Mouse (Mus musculus) limb, embryonic 15.5 days (tissue): Measurements from ENCODE around the gene Slfn4. TPM values are rescaled to one million over a fixed set of nuclear protein-coding genes. Genes with fewer than 3 reads are reported as not detected.
"Not testable (repeated sequence)": the region's sequence is repeated elsewhere in the genome, so short reads cannot be mapped to it uniquely, and the experiment has no call there.

Experiments
- ATAC-seq: fragments of 200-750 bp; cut with Nextera tagmentation; 2 replicates; pipeline ENCODE4 v1.8.0; 2017; ENCODE audit warnings: low read depth, moderate TSS enrichment; ENCODE audit not compliant: insufficient number of reproducible peaks, low FRiP score, low TSS enrichment
- H3K27ac ChIP-seq: fragments of 300-500 bp; sonication (generic); 2 replicates; pipeline ENCODE4 v1.5.1; 2015; ENCODE audit warnings: moderate library complexity, mild to moderate bottlenecking, inconsistent platforms
- H3K27me3 ChIP-seq: fragments of 300-500 bp; sonication (generic); 2 replicates; pipeline ENCODE4 v1.6.1; 2015; ENCODE audit warnings: inconsistent platforms
- H3K36me3 ChIP-seq: fragments of 300-500 bp; sonication (generic); 2 replicates; pipeline ENCODE4 v1.6.1; 2015; ENCODE audit warnings: inconsistent platforms
- H3K4me1 ChIP-seq: fragments of 300-500 bp; sonication (generic); 2 replicates; pipeline ENCODE4 v1.6.1; 2015; ENCODE audit warnings: inconsistent platforms
- H3K4me2 ChIP-seq: fragments of 300-500 bp; sonication (generic); 2 replicates; pipeline ENCODE4 v1.6.1; 2015; ENCODE audit warnings: mild to moderate bottlenecking, inconsistent platforms
- H3K4me3 ChIP-seq: fragments of 300-500 bp; sonication (generic); 2 replicates; pipeline ENCODE4 v1.5.1; 2015; ENCODE audit warnings: mild to moderate bottlenecking, inconsistent platforms
- H3K9ac ChIP-seq: fragments of 300-500 bp; sonication (generic); 2 replicates; pipeline ENCODE4 v1.6.1; 2015; ENCODE audit warnings: inconsistent platforms
- H3K9me3 ChIP-seq: fragments of 300-500 bp; sonication (generic); 2 replicates; pipeline ENCODE4 v1.6.1; 2016; ENCODE audit warnings: inconsistent platforms
- WGBS: fragments of 180-500 bp; shearing (Covaris S2); methylation state at CpG from one replicate; pipeline ENCODE4 v1.1.7; 2015; 5-methylcytosine and 5-hydroxymethylcytosine counted together
- polyA plus RNA-seq: library from polyadenylated mRNA; unstranded; fragments of >200 nt; fragmentation: Nextera tagmentation; extraction: Ambion mirVana; gene quantifications from 2 replicates; pipeline ENCODE4 v1.2.1, GENCODE M21; 2015

The Slfn4 gene
- 0.30 and 0.31 TPM in 2 replicates for polyA plus RNA-seq

- Histone ChIP-seq H3K9ac (no peak within 1 kb of the TSS), H3K4me1 (no peaks in the 10 kb centered on the region), H3K4me2 (no peak within 1 kb of the TSS), H3K36me3 (no peaks in the 10 kb centered on the region), H3K9me3 (no peaks in the 10 kb centered on the region), H3K4me3 (no peak within 1 kb of the TSS), H3K27me3 (no peaks in the 10 kb centered on the region), H3K27ac (no peak within 1 kb of the TSS)
- WGBS: 85% methylated on average over 12 of the region's 12 CpGs
- no peak for ATAC-seq
These were observed at the start of gene Slfn4 for GRCm38 (mm10) chr11:83174948-83175539. Gene Slfn4 (plus strand): TSS chr11:83175186.

GRCm38 (mm10) chr11:83125633-83126032 lies 49.4 kb upstream of the Slfn4 start:
- not testable (repeated sequence) for H3K9me3 ChIP-seq, H3K9ac ChIP-seq, H3K27ac ChIP-seq, H3K4me2 ChIP-seq, H3K27me3 ChIP-seq, H3K4me1 ChIP-seq, H3K4me3 ChIP-seq, ATAC-seq, H3K36me3 ChIP-seq
- WGBS: 100% methylated on average over 1 of the region's 1 CpGs

- H3K4me1 ChIP-seq, H3K9me3 ChIP-seq, H3K4me2 ChIP-seq, H3K9ac ChIP-seq, H3K4me3 ChIP-seq, H3K27me3 ChIP-seq, H3K36me3 ChIP-seq, ATAC-seq, H3K27ac ChIP-seq: not testable (repeated sequence)
- WGBS: 100% methylated on average over 1 of the region's 2 CpGs
These were observed 37.7 kb upstream of the Slfn4 start for GRCm38 (mm10) chr11:83137253-83137652.

GRCm38 (mm10) chr11:83148939-83149338 lies 26.0 kb upstream of the Slfn4 start:
- H3K9ac ChIP-seq, ATAC-seq, H3K4me3 ChIP-seq, H3K27ac ChIP-seq, H3K27me3 ChIP-seq, H3K36me3 ChIP-seq, H3K4me2 ChIP-seq, H3K9me3 ChIP-seq, H3K4me1 ChIP-seq: not testable (repeated sequence)
- no CpG with 5 or more reads among the region's 1 CpGs for WGBS

GRCm38 (mm10) chr11:83191134-83191893 lies 16.3 kb downstream of the Slfn4 start, which contains the start of gene Slfn3:
Gene Slfn3 (plus strand): TSS chr11:83191330.
- 56% methylated on average over 12 of the region's 12 CpGs for WGBS
- H3K27me3 ChIP-seq: no peaks in the 10 kb centered on the region
- no peaks in the 10 kb centered on the region for H3K4me1 ChIP-seq
- H3K4me2 ChIP-seq: 0 out of 2 replicates have a peak within 1 kb of the TSS, but pooled peaks have one; percentile 10
- no peaks in the 10 kb centered on the region for H3K36me3 ChIP-seq
- ATAC-seq: no peak
- no peak within 1 kb of the TSS for H3K9ac ChIP-seq
- no peaks in the 10 kb centered on the region for H3K9me3 ChIP-seq
- H3K27ac ChIP-seq: no peak within 1 kb of the TSS
- H3K4me3 ChIP-seq: peak within 1 kb of the TSS; percentile 13; the same call in 1 of the 2 replicates

- 44% methylated on average over 3 of the region's 3 CpGs for WGBS
- Histone ChIP-seq H3K9ac (no peak overlapping the region), H3K9me3 (no peaks in the 10 kb centered on the region), H3K36me3 (no peaks in the 10 kb centered on the region), H3K27me3 (no peaks in the 10 kb centered on the region), H3K4me2 (no peak overlapping the region), H3K27ac (no peak overlapping the region), H3K4me3 (no peak overlapping the region), H3K4me1 (no peaks in the 10 kb centered on the region)
- no peak for ATAC-seq
These were observed 17.0 kb downstream of the Slfn4 start for GRCm38 (mm10) chr11:83192001-83192400.

- Histone ChIP-seq H3K4me1 (no peaks in the 10 kb centered on the region), H3K4me3 (no peak overlapping the region)
These were observed 30.0 kb downstream of the Slfn4 start for GRCm38 (mm10) chr11:83205002-83205401.

GRCm38 (mm10) chr11:83216119-83216518 lies 41.1 kb downstream of the Slfn4 start:
- ATAC-seq: no peak
- Histone ChIP-seq H3K9me3 (no peaks in the 10 kb centered on the region), H3K4me1 (no peaks in the 10 kb centered on the region), H3K27me3 (no peaks in the 10 kb centered on the region), H3K4me3 (no peak overlapping the region), H3K27ac (no peak overlapping the region), H3K36me3 (no peaks in the 10 kb centered on the region), H3K4me2 (no peak overlapping the region), H3K9ac (no peak overlapping the region)
- WGBS: 66% methylated on average over 1 of the region's 1 CpGs

More at GRCm38 (mm10) chr11:83205002-83205401, 30.0 kb downstream of the Slfn4 start:
- Histone ChIP-seq H3K27ac (no peak overlapping the region), H3K9ac (no peak overlapping the region), H3K4me2 (no peak overlapping the region), H3K27me3 (no peaks in the 10 kb centered on the region), H3K9me3 (no peaks in the 10 kb centered on the region), H3K36me3 (no peaks in the 10 kb centered on the region)
- ATAC-seq: no peak

GRCm38 (mm10) chr11:83221328-83221877 lies 46.4 kb downstream of the Slfn4 start:
- Histone ChIP-seq H3K9me3 (no peaks in the 10 kb centered on the region), H3K4me3 (no peak overlapping the region), H3K27me3 (no peaks in the 10 kb centered on the region), H3K27ac (no peak overlapping the region), H3K9ac (no peak overlapping the region), H3K4me1 (no peaks in the 10 kb centered on the region), H3K4me2 (no peak overlapping the region), H3K36me3 (no peaks in the 10 kb centered on the region)
- no peak for ATAC-seq
- WGBS: 80% methylated on average over 1 of the region's 1 CpGs

- ATAC-seq: no peak
- no peak overlapping the region for H3K9ac ChIP-seq
- no peaks in the 10 kb centered on the region for H3K4me1 ChIP-seq
- H3K27me3 ChIP-seq: no peaks in the 10 kb centered on the region
- H3K9me3 ChIP-seq: no peaks in the 10 kb centered on the region
- H3K27ac ChIP-seq: no peak overlapping the region
- H3K36me3 ChIP-seq: no peaks in the 10 kb centered on the region
- no peak overlapping the region for H3K4me3 ChIP-seq
- no peak overlapping the region for H3K4me2 ChIP-seq
- 78% methylated on average over 7 of the region's 7 CpGs for WGBS
These were observed 48.4 kb downstream of the Slfn4 start for GRCm38 (mm10) chr11:83223367-83223766.

GRCm38 (mm10) chr11:83223793-83224192 lies 48.8 kb downstream of the Slfn4 start:
- H3K9ac ChIP-seq, H3K27me3 ChIP-seq, H3K4me1 ChIP-seq, H3K4me3 ChIP-seq, H3K27ac ChIP-seq, H3K36me3 ChIP-seq, ATAC-seq, H3K4me2 ChIP-seq, H3K9me3 ChIP-seq: not testable (repeated sequence)
- WGBS: 62% methylated on average over 5 of the region's 5 CpGs

GRCm38 (mm10) chr11:83224217-83224616 lies 49.2 kb downstream of the Slfn4 start:
- H3K27ac ChIP-seq: no peak overlapping the region
- ATAC-seq: no peak
- no peaks in the 10 kb centered on the region for H3K9me3 ChIP-seq
- 81% methylated on average over 9 of the region's 9 CpGs for WGBS
- H3K4me3 ChIP-seq: no peak overlapping the region
- H3K27me3 ChIP-seq: no peaks in the 10 kb centered on the region
- H3K4me2 ChIP-seq: no peak overlapping the region
- H3K4me1 ChIP-seq: no peaks in the 10 kb centered on the region
- H3K9ac ChIP-seq: no peak overlapping the region
- H3K36me3 ChIP-seq: no peaks in the 10 kb centered on the region
